Mouse (Mus musculus): ENCODE data around the gene Ptgr2.
"Not testable (repeated sequence)": the region's sequence is repeated elsewhere in the genome, so short reads cannot be mapped to it uniquely, and the experiment has no call there.

Ptgr2 gene

GRCm38 (mm10) chr12:84284885-84285592, at the start of gene Ptgr2:
Gene Ptgr2 (plus strand): TSS chr12:84285232.
- in situ Hi-C loops (cut with MboI, MseI) = no loop called here

GRCm38 (mm10) chr12:84235577-84235976, 49.5 kb upstream of the Ptgr2 start:
- in situ Hi-C loops (cut with MboI, MseI) = no loop called here

GRCm38 (mm10) chr12:84235981-84236752, 48.9 kb upstream of the Ptgr2 start:
- in situ Hi-C loops (cut with MboI, MseI) = no loop called here

- in situ Hi-C loops (cut with MboI, MseI) = not testable (repeated sequence)
Measured at GRCm38 (mm10) chr12:84237036-84237435, 48.0 kb upstream of the Ptgr2 start.

GRCm38 (mm10) chr12:84243076-84243770, 41.8 kb upstream of the Ptgr2 start:
- in situ Hi-C loops (cut with MboI, MseI) = no loop called here

GRCm38 (mm10) chr12:84245683-84246082, 39.3 kb upstream of the Ptgr2 start:
- in situ Hi-C loops (cut with MboI, MseI) = no loop called here

- in situ Hi-C loops (cut with MboI, MseI) = no loop called here
Measured at GRCm38 (mm10) chr12:84249217-84249616, 35.8 kb upstream of the Ptgr2 start.

GRCm38 (mm10) chr12:84252811-84253210, 32.2 kb upstream of the Ptgr2 start:
- in situ Hi-C loops (cut with MboI, MseI) = no loop called here

GRCm38 (mm10) chr12:84254886-84255285, 30.1 kb upstream of the Ptgr2 start:
- in situ Hi-C loops (cut with MboI, MseI) = no loop called here

GRCm38 (mm10) chr12:84260363-84260762, 24.7 kb upstream of the Ptgr2 start:
- in situ Hi-C loops (cut with MboI, MseI) = no loop called here

GRCm38 (mm10) chr12:84267264-84267663, 17.8 kb upstream of the Ptgr2 start:
- in situ Hi-C loops (cut with MboI, MseI) = no loop called here

- in situ Hi-C loops (cut with MboI, MseI) = no loop called here
Measured at GRCm38 (mm10) chr12:84273366-84273765, 11.7 kb upstream of the Ptgr2 start.

GRCm38 (mm10) chr12:84275288-84275687, 9.7 kb upstream of the Ptgr2 start:
- in situ Hi-C loops (cut with MboI, MseI) = no loop called here

- in situ Hi-C loops (cut with MboI, MseI) = no loop called here
Measured at GRCm38 (mm10) chr12:84276288-84276687, 8.7 kb upstream of the Ptgr2 start.

- in situ Hi-C loops (cut with MboI, MseI) = no loop called here
Measured at GRCm38 (mm10) chr12:84276799-84277198, 8.2 kb upstream of the Ptgr2 start.

- in situ Hi-C loops (cut with MboI, MseI) = no loop called here
Measured at GRCm38 (mm10) chr12:84277832-84278231, 7.2 kb upstream of the Ptgr2 start.

- in situ Hi-C loops (cut with MboI, MseI) = no loop called here
Measured at GRCm38 (mm10) chr12:84278901-84279300, 6.1 kb upstream of the Ptgr2 start.

- in situ Hi-C loops (cut with MboI, MseI) = no loop called here
Measured at GRCm38 (mm10) chr12:84284391-84284790, 641 bp upstream of the Ptgr2 start.

- in situ Hi-C loops (cut with MboI, MseI) = no loop called here
Measured at GRCm38 (mm10) chr12:84285593-84285968, 549 bp downstream of the Ptgr2 start.

- in situ Hi-C loops (cut with MboI, MseI) = no loop called here
Measured at GRCm38 (mm10) chr12:84288461-84288860, 3.4 kb downstream of the Ptgr2 start.

- in situ Hi-C loops (cut with MboI, MseI) = no loop called here
Measured at GRCm38 (mm10) chr12:84297851-84298250, 12.8 kb downstream of the Ptgr2 start.

GRCm38 (mm10) chr12:84299265-84299664, 14.2 kb downstream of the Ptgr2 start:
- in situ Hi-C loops (cut with MboI, MseI) = no loop called here

Data from T-helper 1 cell (primary cell).